17 mouse cellular contexts compared by ENCODE assay signal in the genomic region with DNA sequence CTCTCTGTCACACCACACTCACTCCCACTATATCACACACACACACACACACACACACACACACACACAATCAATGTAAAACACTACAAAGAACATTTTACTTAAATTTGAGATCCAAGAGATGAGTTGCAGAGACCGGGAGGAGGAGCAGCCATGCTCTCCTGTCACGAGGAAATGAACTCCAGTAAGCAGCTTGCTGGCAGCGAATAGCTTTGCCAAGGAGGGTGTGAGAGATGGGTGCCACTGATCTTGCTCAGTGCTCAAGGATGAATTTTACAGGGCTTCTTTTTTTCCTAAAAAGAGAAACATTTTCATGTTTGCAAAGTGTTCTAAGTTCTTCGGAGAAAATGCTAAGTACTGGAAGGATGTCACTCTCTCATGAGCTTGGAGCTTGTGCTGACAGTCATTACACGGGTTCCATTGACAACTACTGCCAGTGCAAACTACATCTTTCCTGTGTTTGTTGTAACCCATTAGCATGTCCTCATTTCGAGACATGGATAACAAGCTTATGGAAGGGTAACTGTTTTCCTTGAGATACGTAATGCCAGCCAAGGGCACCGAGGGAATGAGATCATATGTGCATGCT.
"Had no signal": no experiment of that assay in that cellular context is flagged by ENCODE, and none has a peak within 500 bp of the region (broad histone marks: within the 10 kb centered on the region; RNA-seq: fewer than 3 reads in every experiment).

No protein-coding gene starts in this region.

- H3K4me2 ChIP-seq: kidney, embryonic 15.5 days; liver, embryonic 13.5 days; midbrain, embryonic 13.5 days; neural tube, embryonic 15.5 days; stomach, embryonic 15.5 days had no signal

- H3K9ac ChIP-seq: kidney, embryonic 15.5 days; liver, embryonic 13.5 days; midbrain, embryonic 13.5 days; neural tube, embryonic 15.5 days; stomach, embryonic 15.5 days had no signal

- H3K36me3 ChIP-seq: kidney, embryonic 15.5 days; liver, embryonic 13.5 days; midbrain, embryonic 10.5 days; midbrain, embryonic 13.5 days; neural tube, embryonic 15.5 days; stomach, embryonic 15.5 days had no signal

- H3K4me1 ChIP-seq: liver, embryonic 13.5 days; midbrain, embryonic 13.5 days; neural tube, embryonic 15.5 days; stomach, embryonic 15.5 days had no signal

- ATAC-seq: midbrain, embryonic 13.5 days; midbrain, embryonic 16.5 days had no signal

- H3K27ac ChIP-seq: kidney, embryonic 15.5 days; liver, embryonic 13.5 days; midbrain, embryonic 10.5 days; midbrain, embryonic 13.5 days; neural tube, embryonic 15.5 days; stomach, embryonic 15.5 days had no signal

- H3K27me3 ChIP-seq: kidney, embryonic 15.5 days; liver, embryonic 13.5 days; megakaryocyte, embryonic 14.5 days; midbrain, embryonic 13.5 days; neural tube, embryonic 15.5 days; stomach, embryonic 15.5 days had no signal

- H3K9me3 ChIP-seq: kidney, embryonic 15.5 days; liver, embryonic 13.5 days; megakaryocyte, embryonic 14.5 days; midbrain, embryonic 10.5 days; midbrain, embryonic 13.5 days; neural tube, embryonic 15.5 days; stomach, embryonic 15.5 days had no signal

- H3K4me3 ChIP-seq: kidney, embryonic 15.5 days; liver, embryonic 13.5 days; midbrain, embryonic 10.5 days; midbrain, embryonic 13.5 days; myocyte; neural tube, embryonic 15.5 days; stomach, embryonic 15.5 days had no signal

- DNase-seq: kidney, adult 11 months; kidney, adult 8-10 months; kidney, postnatal 10 days; liver, embryonic 13.5 days; lung, adult 2 months; retina, postnatal 1 day; right cerebral cortex, postnatal 25 days; spleen, adult 18-20 months; thymus, postnatal 25 days had no signal
